Mouse (Mus musculus) kidney, postnatal 36 days (tissue): ENCODE measurements at regions not wholly inside any gene's neighbourhood (a gene's known extent, or its start where the extent isn't known, plus 50 kb on each side); places are given as distances from the start of the nearest gene placed in this dataset.
"Not testable (repeated sequence)": the region's sequence is repeated elsewhere in the genome, so short reads cannot be mapped to it uniquely, and the experiment has no call there.

ENCODE experiments used
- DNase-seq, 2 experiments: peaks; one replicate each; pipeline ENCODE4 v3.0.0; 2021 to 2022; ENCODE audit warnings: mixed read lengths in 2 of 2

GRCm38 (mm10) chr7:83432843-83433242 is 151.9 kb upstream of the Tmc3 start:
- DNase-seq: no peak

- DNase-seq: no peak
Observed at GRCm38 (mm10) chr7:83433959-83434715, 150.6 kb upstream of the Tmc3 start.

- DNase-seq: peak; percentile 29 to 55
Observed at GRCm38 (mm10) chr7:83438538-83439393, 146.0 kb upstream of the Tmc3 start.

- no peak for DNase-seq
Observed at GRCm38 (mm10) chr7:83443596-83444278, 141.0 kb upstream of the Tmc3 start.

- no peak for DNase-seq
Observed at GRCm38 (mm10) chr7:83444279-83444615, 140.5 kb upstream of the Tmc3 start.

- no peak for DNase-seq
Observed at GRCm38 (mm10) chr7:83445181-83445926, 139.4 kb upstream of the Tmc3 start.

- no peak for DNase-seq
Observed at GRCm38 (mm10) chr7:83450346-83450745, 134.4 kb upstream of the Tmc3 start.

- DNase-seq: no peak
Observed at GRCm38 (mm10) chr7:83452309-83452708, 132.4 kb upstream of the Tmc3 start.

- DNase-seq: no peak
Observed at GRCm38 (mm10) chr7:83459520-83459919, 125.2 kb upstream of the Tmc3 start.

- no peak for DNase-seq
Observed at GRCm38 (mm10) chr7:83467006-83467405, 117.7 kb upstream of the Tmc3 start.

- DNase-seq: not testable (repeated sequence)
Observed at GRCm38 (mm10) chr7:83469856-83470255, 114.9 kb upstream of the Tmc3 start.

- DNase-seq: no peak
Observed at GRCm38 (mm10) chr7:83471111-83471510, 113.6 kb upstream of the Tmc3 start.

GRCm38 (mm10) chr7:83474471-83474870 is 110.3 kb upstream of the Tmc3 start:
- DNase-seq: no peak

- no peak for DNase-seq
Observed at GRCm38 (mm10) chr7:83474986-83475385, 109.7 kb upstream of the Tmc3 start.

- DNase-seq: no peak
Observed at GRCm38 (mm10) chr7:83475438-83476160, 109.1 kb upstream of the Tmc3 start.

GRCm38 (mm10) chr7:83476161-83476495 is 108.6 kb upstream of the Tmc3 start:
- no peak for DNase-seq

- no peak for DNase-seq
Observed at GRCm38 (mm10) chr7:83476861-83477260, 107.9 kb upstream of the Tmc3 start.

- no peak for DNase-seq
Observed at GRCm38 (mm10) chr7:83477661-83478121, 107.0 kb upstream of the Tmc3 start.

- DNase-seq: no peak
Observed at GRCm38 (mm10) chr7:83481655-83482054, 103.1 kb upstream of the Tmc3 start.

GRCm38 (mm10) chr7:83482254-83482653 is 102.5 kb upstream of the Tmc3 start:
- DNase-seq: no peak

GRCm38 (mm10) chr7:83482671-83483304 is 101.9 kb upstream of the Tmc3 start:
- peak in 1 of 2 experiments; percentile 1 for DNase-seq
